Mouse (Mus musculus): ENCODE results near the gene Ereg.

GRCm38 (mm10) chr5:91110023-91110670, 35.7 kb downstream of the Ereg start:
- TF ChIP-seq EP300 (IDR thresholded peaks at IDR 0.05; ENCODE audit: low read depth) (no peak), CTCF (IDR thresholded peaks at IDR 0.05; ENCODE audit: low read depth) (no peak)
